Mouse (Mus musculus): ENCODE measurements around the gene Sigirr. TPM values are rescaled to one million over a fixed set of nuclear protein-coding genes. Genes with fewer than 3 reads are reported as not detected.

Sigirr gene
- polyA plus RNA-seq, 1 experiment from 2014 or later, result 3.3 TPM

DNA sequence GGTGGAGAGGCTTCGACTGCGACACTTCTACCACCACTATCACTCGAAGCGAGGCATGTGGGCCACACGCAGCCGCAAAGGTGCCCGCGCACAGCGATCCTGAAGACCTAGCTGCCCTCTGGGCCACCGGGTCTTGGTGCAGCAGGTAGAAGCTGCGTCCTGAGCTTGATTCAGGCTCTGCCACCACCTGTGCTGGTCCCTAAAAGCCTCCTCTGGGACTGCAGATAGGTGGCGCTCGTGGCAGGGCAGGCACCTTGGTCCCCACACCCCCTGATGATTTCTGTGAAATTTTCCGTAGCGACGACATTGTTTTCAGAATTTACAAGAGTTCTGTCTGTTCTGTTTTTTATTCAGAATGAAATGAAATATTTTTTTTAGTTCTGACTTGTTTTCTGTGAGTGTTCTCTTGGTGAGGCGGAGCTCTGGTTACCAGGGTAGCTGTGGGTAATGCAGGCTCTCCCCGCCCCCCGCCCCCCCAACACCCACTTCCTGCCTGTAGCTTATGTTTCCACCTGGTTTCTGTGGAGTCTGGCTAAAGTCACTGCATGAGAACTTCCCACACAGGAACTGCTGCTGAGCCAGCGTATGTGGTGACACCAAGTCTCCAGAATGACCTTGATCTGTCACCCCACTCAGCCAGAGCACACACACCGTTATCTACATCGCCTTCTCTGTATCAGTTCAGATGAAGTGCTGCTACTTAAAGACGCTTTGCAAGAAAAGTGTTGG, 28.2 kb downstream of the Sigirr start:
- Histone ChIP-seq H3K4me2 (0 out of 2 replicates have a peak overlapping the region, but pooled peaks have one; percentile 12), H3K9me3 (no peaks in the 10 kb centered on the region), H3K4me3 (no peak overlapping the region), H3K27ac (0 out of 2 replicates have a peak overlapping the region, but pooled peaks have one; percentile 5), H3K9ac (no peak overlapping the region), H3K36me3 (peaks cover 13% of the 10 kb centered on the region; the same call in 1 of the 2 replicates), H3K27me3 (peaks cover 24% of the 10 kb centered on the region), H3K4me1 (peaks cover 27% of the 10 kb centered on the region)
- no peak for ATAC-seq (ENCODE audit: insufficient number of reproducible peaks, low FRiP score, low TSS enrichment, low read depth)
- WGBS, result 27% methylated on average over 23 of the region's 23 CpGs

DNA sequence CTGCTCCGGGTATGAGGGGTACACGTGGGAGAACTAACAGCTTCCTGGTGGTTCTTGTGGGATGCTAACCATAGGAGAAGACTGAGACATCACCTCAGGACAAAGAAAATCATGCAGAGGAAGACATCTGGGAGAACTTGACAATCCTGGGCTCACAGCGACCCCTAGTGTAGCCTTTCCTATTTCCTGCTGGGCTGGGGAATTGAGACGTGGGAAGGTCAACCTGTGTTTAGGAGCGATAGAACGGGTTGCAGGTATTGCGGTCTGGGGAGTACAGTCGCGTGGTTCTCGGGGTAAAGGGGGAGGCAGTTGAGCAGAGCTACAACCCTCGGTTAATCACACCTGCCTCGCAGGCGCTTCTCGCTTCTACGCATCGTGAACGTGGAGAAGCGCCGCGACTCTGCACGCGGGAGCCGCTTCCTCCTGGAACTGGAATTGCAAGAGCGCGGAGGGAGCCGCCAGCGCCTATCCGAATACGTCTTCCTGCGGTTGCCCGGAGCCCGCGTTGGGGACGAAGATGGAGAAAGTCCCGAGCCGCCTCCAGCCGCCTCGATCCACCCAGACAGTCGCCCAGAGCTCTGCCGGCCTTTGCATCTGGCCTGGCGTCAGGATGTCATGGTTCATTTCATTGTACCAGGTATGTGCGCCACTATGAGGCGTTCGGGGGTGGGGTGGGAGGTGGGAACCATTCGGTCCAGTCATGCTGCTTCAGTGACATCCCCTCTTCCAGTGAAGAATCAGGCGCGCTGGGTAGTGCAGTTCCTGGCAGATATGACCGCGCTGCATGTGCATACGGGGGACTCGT, 30.1 kb downstream of the Sigirr start:
- peaks cover 27% of the 10 kb centered on the region for H3K4me1 ChIP-seq
- ATAC-seq (ENCODE audit: insufficient number of reproducible peaks, low FRiP score, low TSS enrichment, low read depth), result 0 out of 2 replicates have a peak, but pooled peaks have one; percentile 4
- H3K27ac ChIP-seq, result no peak overlapping the region
- no peaks in the 10 kb centered on the region for H3K9me3 ChIP-seq
- H3K36me3 ChIP-seq, result peaks cover 16% of the 10 kb centered on the region; the same call in 1 of the 2 replicates
- H3K4me3 ChIP-seq, result peak overlapping the region; percentile 35
- 2% methylated on average over 51 of the region's 51 CpGs for WGBS
- 0 out of 2 replicates have a peak overlapping the region, but pooled peaks have one; percentile 18 for H3K9ac ChIP-seq
- peak overlapping the region; percentile 73 for H3K4me2 ChIP-seq
- H3K27me3 ChIP-seq, result peaks cover 24% of the 10 kb centered on the region

DNA sequence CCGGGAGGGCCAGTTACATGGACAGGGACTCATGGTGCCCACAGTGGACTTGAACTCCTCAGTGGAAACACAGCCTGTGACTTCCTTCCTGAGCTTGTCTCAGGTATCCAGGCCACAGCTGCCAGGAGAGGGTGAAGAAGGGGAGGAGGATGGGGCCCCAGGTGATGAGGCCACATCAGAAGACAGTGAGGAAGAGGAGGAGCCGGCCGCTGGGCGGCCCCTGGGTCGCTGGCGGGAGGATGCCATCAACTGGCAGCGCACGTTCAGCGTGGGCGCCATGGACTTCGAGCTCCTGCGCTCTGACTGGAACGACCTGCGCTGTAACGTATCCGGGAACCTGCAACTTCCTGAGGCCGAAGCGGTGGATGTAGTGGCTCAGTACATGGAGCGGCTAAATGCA, 32.0 kb downstream of the Sigirr start:
- Histone ChIP-seq H3K9me3 (no peaks in the 10 kb centered on the region), H3K36me3 (peaks cover 27% of the 10 kb centered on the region), H3K27me3 (peaks cover 24% of the 10 kb centered on the region), H3K4me2 (no peak overlapping the region), H3K27ac (no peak overlapping the region), H3K4me1 (peaks cover 27% of the 10 kb centered on the region), H3K9ac (no peak overlapping the region), H3K4me3 (no peak overlapping the region)
- 76% methylated on average over 19 of the region's 19 CpGs for WGBS
- ATAC-seq (ENCODE audit: insufficient number of reproducible peaks, low FRiP score, low TSS enrichment, low read depth), result no peak

GRCm38 (mm10) chr7:141064576-141064975, 35.8 kb downstream of the Sigirr start:
- H3K4me2 ChIP-seq, result no peak overlapping the region
- H3K36me3 ChIP-seq, result peaks cover 29% of the 10 kb centered on the region
- H3K27ac ChIP-seq, result no peak overlapping the region
- 90% methylated on average over 7 of the region's 7 CpGs for WGBS
- H3K4me1 ChIP-seq, result peaks cover 31% of the 10 kb centered on the region
- H3K9me3 ChIP-seq, result no peaks in the 10 kb centered on the region
- H3K4me3 ChIP-seq, result no peak overlapping the region
- H3K27me3 ChIP-seq, result peaks cover 2% of the 10 kb centered on the region
- H3K9ac ChIP-seq, result no peak overlapping the region
- no peak for ATAC-seq (ENCODE audit: insufficient number of reproducible peaks, low FRiP score, low TSS enrichment, low read depth)

GRCm38 (mm10) chr7:141064175-141064574, 36.2 kb downstream of the Sigirr start:
- H3K9ac ChIP-seq, result no peak overlapping the region
- 78% methylated on average over 7 of the region's 7 CpGs for WGBS
- no peak overlapping the region for H3K4me2 ChIP-seq
- H3K36me3 ChIP-seq, result peaks cover 29% of the 10 kb centered on the region
- H3K9me3 ChIP-seq, result no peaks in the 10 kb centered on the region
- no peak overlapping the region for H3K4me3 ChIP-seq
- no peak for ATAC-seq (ENCODE audit: insufficient number of reproducible peaks, low FRiP score, low TSS enrichment, low read depth)
- H3K27ac ChIP-seq, result no peak overlapping the region
- peaks cover 31% of the 10 kb centered on the region for H3K4me1 ChIP-seq
- H3K27me3 ChIP-seq, result no peaks in the 10 kb centered on the region

GRCm38 (mm10) chr7:141063353-141063752, 37.0 kb downstream of the Sigirr start:
- ATAC-seq (ENCODE audit: insufficient number of reproducible peaks, low FRiP score, low TSS enrichment, low read depth), result no peak
- Histone ChIP-seq H3K4me2 (no peak overlapping the region), H3K4me3 (no peak overlapping the region), H3K27ac (no peak overlapping the region), H3K4me1 (peaks cover 31% of the 10 kb centered on the region), H3K9ac (no peak overlapping the region), H3K36me3 (peaks cover 27% of the 10 kb centered on the region), H3K9me3 (no peaks in the 10 kb centered on the region), H3K27me3 (no peaks in the 10 kb centered on the region)
- 87% methylated on average over 3 of the region's 3 CpGs for WGBS

- 78% methylated on average over 7 of the region's 7 CpGs for whole genome bisulfite sequencing
- Histone ChIP-seq H3K9ac (no peak overlapping the region), H3K36me3 (peaks cover 19% of the 10 kb centered on the region), H3K27me3 (no peaks in the 10 kb centered on the region), H3K9me3 (no peaks in the 10 kb centered on the region), H3K4me3 (no peak overlapping the region), H3K4me1 (peaks cover 28% of the 10 kb centered on the region), H3K27ac (no peak overlapping the region), H3K4me2 (no peak overlapping the region)
- ATAC-seq (ENCODE audit: insufficient number of reproducible peaks, low FRiP score, low TSS enrichment, low read depth), result no peak
Observed at GRCm38 (mm10) chr7:141062525-141062924, 37.8 kb downstream of the Sigirr start.

DNA sequence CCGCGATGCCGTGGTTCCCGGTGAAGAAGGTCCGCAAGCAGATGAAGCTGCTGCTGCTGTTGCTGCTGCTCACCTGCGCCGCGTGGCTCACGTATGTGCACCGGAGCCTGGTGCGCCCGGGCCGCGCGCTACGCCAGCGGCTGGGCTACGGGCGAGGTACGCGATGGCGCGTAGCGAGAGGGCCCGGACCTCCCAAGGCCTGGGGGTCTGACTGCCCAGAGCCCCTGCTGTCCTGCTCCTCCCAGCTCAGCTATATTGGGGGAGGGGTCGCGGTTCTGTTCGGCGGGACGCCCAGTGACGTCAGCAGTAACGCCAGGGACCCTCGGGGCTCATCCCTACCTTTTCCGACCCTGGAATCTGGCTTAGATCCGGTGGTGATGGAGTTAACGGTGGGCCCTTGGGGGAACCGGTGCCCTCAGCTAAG, 39.1 kb downstream of the Sigirr start:
- Histone ChIP-seq H3K36me3 (peaks cover 16% of the 10 kb centered on the region), H3K9me3 (no peaks in the 10 kb centered on the region), H3K27me3 (no peaks in the 10 kb centered on the region), H3K27ac (no peak overlapping the region), H3K4me1 (peaks cover 28% of the 10 kb centered on the region), H3K4me2 (peak overlapping the region; percentile 94), H3K4me3 (peak overlapping the region; percentile 62), H3K9ac (peak overlapping the region; percentile 68)
- ATAC-seq (ENCODE audit: insufficient number of reproducible peaks, low FRiP score, low TSS enrichment, low read depth), result no peak; the same call in 1 of the 2 replicates
- WGBS, result under 1% methylated on average over 37 of the region's 37 CpGs

GRCm38 (mm10) chr7:141060426-141061242, 39.7 kb downstream of the Sigirr start, which contains the start of gene B4galnt4:
B4galnt4 (plus strand) TSS chr7:141061104.
- peaks cover 28% of the 10 kb centered on the region for H3K4me1 ChIP-seq
- H3K4me2 ChIP-seq, result peak within 1 kb of the TSS; percentile 94
- H3K9ac ChIP-seq, result peak within 1 kb of the TSS; percentile 68
- H3K27ac ChIP-seq, result no peak within 1 kb of the TSS
- under 1% methylated on average over 72 of the region's 72 CpGs for WGBS
- no peaks in the 10 kb centered on the region for H3K27me3 ChIP-seq
- peaks cover 16% of the 10 kb centered on the region for H3K36me3 ChIP-seq
- H3K4me3 ChIP-seq, result peak within 1 kb of the TSS; percentile 62
- no peaks in the 10 kb centered on the region for H3K9me3 ChIP-seq
- ATAC-seq (ENCODE audit: insufficient number of reproducible peaks, low FRiP score, low TSS enrichment, low read depth), result peak; percentile 90

GRCm38 (mm10) chr7:141059929-141060328, 40.4 kb downstream of the Sigirr start:
- H3K4me2 ChIP-seq, result peak overlapping the region; percentile 94
- 64% methylated on average over 2 of the region's 2 CpGs for WGBS
- peak overlapping the region; percentile 68; the same call in 1 of the 2 replicates for H3K9ac ChIP-seq

DNA sequence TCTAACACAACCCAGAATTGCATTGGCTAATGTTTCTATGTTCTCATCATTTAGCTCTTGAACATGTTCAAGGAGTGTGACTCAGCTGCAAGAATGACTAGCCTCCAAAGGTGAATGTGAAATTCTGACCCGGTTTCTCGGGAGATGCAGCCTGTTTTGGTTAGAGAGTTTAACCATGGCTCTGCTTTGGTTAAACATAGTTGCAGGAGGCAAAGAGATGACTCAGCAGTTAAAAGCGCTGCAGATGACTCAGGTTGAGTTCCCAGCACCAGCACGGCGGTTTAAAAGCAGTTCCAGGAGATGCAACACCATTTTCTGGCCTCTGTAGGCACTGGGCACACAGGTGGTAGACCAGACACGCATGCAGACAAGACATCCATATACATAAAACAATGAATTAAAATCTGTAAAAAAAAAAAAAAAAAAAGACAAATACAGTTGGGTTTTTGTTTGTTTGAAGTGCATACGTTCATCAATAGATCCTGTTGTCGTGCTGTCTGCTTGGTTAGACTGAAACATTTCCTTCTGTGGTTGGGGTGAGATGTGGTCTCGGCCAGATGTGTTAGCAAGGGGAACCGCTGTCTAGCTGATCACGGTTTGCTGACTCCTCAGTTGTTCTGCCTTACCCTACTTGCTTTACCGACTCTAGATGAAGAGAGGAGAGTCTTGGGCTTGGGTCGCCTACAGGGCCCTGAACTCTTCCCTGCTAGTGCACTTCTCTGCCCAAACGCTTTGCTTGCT, 41.6 kb downstream of the Sigirr start:
- Histone ChIP-seq H3K9me3 (no peaks in the 10 kb centered on the region), H3K9ac (no peak overlapping the region), H3K36me3 (0 out of 2 replicates have a peak, but pooled peaks cover 3% of the 10 kb centered on the region), H3K4me3 (no peak overlapping the region), H3K27ac (no peak overlapping the region), H3K4me2 (no peak overlapping the region), H3K4me1 (peaks cover 28% of the 10 kb centered on the region), H3K27me3 (no peaks in the 10 kb centered on the region)
- WGBS, result 89% methylated on average over 14 of the region's 14 CpGs
- no peak for ATAC-seq (ENCODE audit: insufficient number of reproducible peaks, low FRiP score, low TSS enrichment, low read depth)

More at GRCm38 (mm10) chr7:141059929-141060328, 40.4 kb downstream of the Sigirr start:
- H3K4me1 ChIP-seq, result peaks cover 28% of the 10 kb centered on the region
- ATAC-seq (ENCODE audit: insufficient number of reproducible peaks, low FRiP score, low TSS enrichment, low read depth), result no peak
- H3K9me3 ChIP-seq, result no peaks in the 10 kb centered on the region
- H3K4me3 ChIP-seq, result no peak overlapping the region; the same call in 1 of the 2 replicates
- H3K27ac ChIP-seq, result no peak overlapping the region
- H3K36me3 ChIP-seq, result peaks cover 12% of the 10 kb centered on the region
- H3K27me3 ChIP-seq, result no peaks in the 10 kb centered on the region

Measured in limb, embryonic 15.5 days (tissue).